Mouse (Mus musculus) embryonic facial prominence, embryonic 11.5 days (tissue): ENCODE data around the gene Myocd. TPM values are rescaled to one million over a fixed set of nuclear protein-coding genes. Genes with fewer than 3 reads are reported as not detected.

Experiments used
- ATAC-seq: fragments of 200-750 bp; cut with Nextera tagmentation; replicated peaks from 2 replicates; pipeline ENCODE4 v1.8.0; 2017; ENCODE audit warnings: low read depth; ENCODE audit not compliant: insufficient number of reproducible peaks, low FRiP score, low TSS enrichment
- DNase-seq: peaks from one replicate; pipeline ENCODE4 v3.0.0-alpha.2; 2015; ENCODE audit warnings: low spot score
- H3K27ac ChIP-seq: fragments of 300-500 bp; sonication (generic); replicated peaks from 2 replicates; pipeline ENCODE4 v1.5.1; 2014; ENCODE audit warnings: mild to moderate bottlenecking, low read depth, low read length, control low read depth
- H3K27me3 ChIP-seq: fragments of 300-500 bp; sonication (generic); 2 replicates; pipeline ENCODE4 v1.6.1; 2014; ENCODE audit warnings: mild to moderate bottlenecking, low read length, moderate library complexity, mixed read lengths; ENCODE audit not compliant: control insufficient read depth, insufficient read depth
- H3K36me3 ChIP-seq: fragments of 300-500 bp; sonication (generic); replicated peaks from 2 replicates; pipeline ENCODE4 v1.6.1; 2014; ENCODE audit warnings: low read depth, mild to moderate bottlenecking, low read length, moderate library complexity, mixed read lengths; ENCODE audit not compliant: control insufficient read depth, insufficient read depth
- H3K4me1 ChIP-seq: fragments of 300-500 bp; sonication (generic); 2 replicates; pipeline ENCODE4 v1.6.1; 2014; ENCODE audit warnings: low read length, mixed read lengths; ENCODE audit not compliant: control insufficient read depth, insufficient read depth
- H3K4me2 ChIP-seq: fragments of 300-500 bp; sonication (generic); 2 replicates; pipeline ENCODE4 v1.6.1; 2014; ENCODE audit warnings: low read depth, mild to moderate bottlenecking, control low read depth, low read length, moderate library complexity
- H3K4me3 ChIP-seq: fragments of 300-500 bp; sonication (generic); 2 replicates; pipeline ENCODE4 v1.5.1; 2014; ENCODE audit warnings: low read depth, low read length, control low read depth
- H3K9ac ChIP-seq: fragments of 300-500 bp; sonication (generic); replicated peaks from 2 replicates; pipeline ENCODE4 v1.6.1; 2014; ENCODE audit warnings: mild to moderate bottlenecking, control low read depth, low read length
- H3K9me3 ChIP-seq: fragments of 300-500 bp; sonication (generic); replicated peaks from 2 replicates; pipeline ENCODE4 v1.6.1; 2016; ENCODE audit warnings: mild to moderate bottlenecking, low read length, inconsistent platforms, mixed read lengths; ENCODE audit not compliant: control insufficient read depth
- WGBS: fragments of 180-500 bp; shearing (Covaris S2); extraction: QIAGEN DNeasy Blood & Tissue Kit; methylation state at CpG from one replicate; pipeline ENCODE4 v1.1.7; 2014; 5-methylcytosine and 5-hydroxymethylcytosine counted together
- polyA plus RNA-seq: library from polyadenylated mRNA; unstranded; fragments of >200 nt; fragmentation: Nextera tagmentation; extraction: Ambion mirVana; gene quantifications from 2 replicates; pipeline ENCODE4 v1.2.1, GENCODE M21; 2014

Myocd gene
- 2.1 and 2.8 TPM in 2 replicates for polyA plus RNA-seq

DNA sequence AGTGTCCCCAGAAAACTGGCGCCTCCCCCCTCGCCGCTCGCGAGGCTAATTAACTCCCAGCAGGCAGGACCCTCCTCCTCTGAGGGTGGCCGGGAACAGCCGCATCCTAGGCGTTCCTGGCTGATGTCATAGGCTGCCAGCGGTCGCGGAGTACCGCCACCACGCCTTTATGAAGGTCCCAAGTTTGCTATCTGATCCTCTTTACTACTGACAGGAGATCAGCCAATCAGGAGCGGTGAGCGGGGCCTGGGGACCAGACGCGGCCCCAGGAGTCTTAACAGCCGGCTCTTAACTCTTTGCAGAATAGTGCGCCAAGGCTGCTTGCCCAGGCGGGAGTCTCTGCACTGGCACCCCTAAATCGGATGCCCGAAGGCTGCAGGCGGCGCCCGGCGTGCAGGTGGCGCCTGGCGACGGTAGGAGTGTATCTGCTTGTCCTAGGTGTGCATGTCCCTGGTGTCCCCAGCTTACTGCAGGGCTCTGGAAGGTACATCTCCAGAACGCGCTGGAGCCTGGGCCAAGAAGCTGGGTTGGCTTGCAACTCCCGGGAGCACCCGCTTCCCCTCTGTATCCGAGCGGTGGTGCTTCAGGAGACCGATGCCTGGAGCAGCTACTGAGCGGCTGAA, at the start of gene Myocd:
TSS of gene Myocd (minus strand) at position 139 of the 623 bp plus-strand sequence.
- peak within 1 kb of the TSS; percentile 43 for H3K9ac ChIP-seq
- peaks cover 4% of the 10 kb centered on the region; the same call in 1 of the 2 replicates for H3K27me3 ChIP-seq
- no peaks in the 10 kb centered on the region for H3K36me3 ChIP-seq
- no peak within 1 kb of the TSS for H3K27ac ChIP-seq
- DNase-seq (peak; percentile 75), ATAC-seq (peak; percentile 93)
- under 1% methylated on average over 37 of the region's 37 CpGs for WGBS
- no peaks in the 10 kb centered on the region for H3K9me3 ChIP-seq
- H3K4me3 ChIP-seq, result peak within 1 kb of the TSS; percentile 35
- peak within 1 kb of the TSS; percentile 95 for H3K4me2 ChIP-seq
- peaks cover 2% of the 10 kb centered on the region; the same call in 1 of the 2 replicates for H3K4me1 ChIP-seq

DNA sequence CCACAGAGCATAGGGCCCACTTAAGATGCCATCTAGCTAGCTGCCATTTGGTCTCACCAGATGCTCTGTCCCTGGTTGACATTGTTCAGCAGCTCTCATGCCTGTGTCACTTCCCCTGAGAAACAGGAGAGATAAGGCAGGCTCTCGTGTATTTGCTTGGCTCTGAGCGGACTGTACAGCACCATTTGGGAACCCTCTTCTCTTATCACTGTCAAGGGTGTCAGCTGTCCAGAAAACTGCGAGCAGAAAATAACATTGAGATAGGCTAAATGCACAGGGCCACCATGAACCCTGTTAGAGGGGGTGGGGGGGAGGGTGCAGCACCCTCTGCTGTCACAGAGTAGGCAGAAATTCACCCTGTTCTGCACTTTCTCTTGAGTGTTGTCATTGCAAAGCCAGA, 34.0 kb upstream of the Myocd start:
- ATAC-seq (no peak), DNase-seq (no peak)
- Histone ChIP-seq H3K9me3 (no peaks in the 10 kb centered on the region), H3K4me1 (no peaks in the 10 kb centered on the region), H3K4me2 (no peak overlapping the region), H3K4me3 (no peak overlapping the region), H3K36me3 (no peaks in the 10 kb centered on the region), H3K9ac (no peak overlapping the region), H3K27me3 (no peaks in the 10 kb centered on the region), H3K27ac (no peak overlapping the region)
- WGBS, result 75% methylated on average over 3 of the region's 3 CpGs

DNA sequence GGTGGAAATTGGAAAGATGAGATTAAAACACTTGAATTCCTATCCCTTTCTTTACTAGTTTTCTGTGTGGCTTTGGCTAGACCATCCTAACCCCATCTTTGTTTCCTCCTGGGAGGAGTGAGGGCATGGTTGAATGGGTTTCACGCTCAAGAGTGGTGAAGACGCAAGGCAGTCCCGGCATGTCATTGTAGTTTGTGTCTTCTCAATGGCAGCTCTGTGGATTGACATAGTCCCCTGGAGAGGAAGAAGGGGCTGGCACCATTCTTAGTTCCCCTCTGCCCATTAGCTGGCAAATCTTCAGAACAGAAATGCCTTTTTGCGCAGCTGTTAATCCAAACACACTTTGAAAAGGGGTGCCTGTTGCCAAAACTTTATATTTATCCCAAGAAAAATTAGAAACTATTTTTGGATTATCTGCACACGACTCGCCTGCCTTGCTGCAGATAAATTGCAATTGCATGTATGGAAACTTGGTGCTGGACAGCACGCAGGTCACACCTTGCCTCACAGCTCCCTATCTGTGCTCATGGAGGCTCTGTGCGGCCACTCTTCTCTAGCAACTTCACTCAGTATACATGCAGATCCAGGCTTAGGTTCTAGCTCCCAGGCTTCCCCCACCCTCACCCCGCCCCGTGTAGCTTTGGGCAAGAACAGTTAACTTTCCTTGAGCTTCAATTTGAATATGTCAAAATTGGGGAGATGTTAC, 24.5 kb upstream of the Myocd start:
- Histone ChIP-seq H3K27me3 (no peaks in the 10 kb centered on the region), H3K9ac (no peak overlapping the region), H3K4me1 (no peaks in the 10 kb centered on the region), H3K4me3 (no peak overlapping the region), H3K27ac (no peak overlapping the region), H3K4me2 (no peak overlapping the region), H3K36me3 (no peaks in the 10 kb centered on the region), H3K9me3 (no peaks in the 10 kb centered on the region)
- DNase-seq (no peak), ATAC-seq (no peak)
- WGBS, result 88% methylated on average over 10 of the region's 10 CpGs

DNA sequence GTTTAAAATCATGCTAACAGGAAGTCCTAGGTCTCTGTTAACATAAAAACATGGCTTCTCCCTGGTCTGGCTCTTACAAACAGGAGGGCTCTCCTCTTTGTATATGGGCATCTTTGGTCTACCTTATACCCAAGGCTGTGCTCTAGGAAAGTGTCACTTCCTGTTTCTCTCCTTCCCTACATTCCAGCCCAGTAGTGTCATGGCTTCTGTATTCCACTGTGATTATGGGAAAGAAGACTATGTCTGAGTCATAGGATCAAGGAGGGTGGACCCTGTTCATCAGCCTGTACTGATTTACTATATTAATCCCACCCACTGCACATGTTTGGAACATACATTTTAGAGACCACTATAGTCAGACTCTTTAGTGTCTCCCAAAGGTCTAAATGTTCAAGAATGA, 23.2 kb upstream of the Myocd start:
- no peak overlapping the region for H3K4me3 ChIP-seq
- H3K9me3 ChIP-seq, result no peaks in the 10 kb centered on the region
- no peak overlapping the region for H3K27ac ChIP-seq
- H3K27me3 ChIP-seq, result no peaks in the 10 kb centered on the region
- no peaks in the 10 kb centered on the region for H3K36me3 ChIP-seq
- H3K4me2 ChIP-seq, result no peak overlapping the region
- no peak overlapping the region for H3K9ac ChIP-seq
- no peaks in the 10 kb centered on the region for H3K4me1 ChIP-seq
- DNase-seq (no peak), ATAC-seq (no peak)

DNA sequence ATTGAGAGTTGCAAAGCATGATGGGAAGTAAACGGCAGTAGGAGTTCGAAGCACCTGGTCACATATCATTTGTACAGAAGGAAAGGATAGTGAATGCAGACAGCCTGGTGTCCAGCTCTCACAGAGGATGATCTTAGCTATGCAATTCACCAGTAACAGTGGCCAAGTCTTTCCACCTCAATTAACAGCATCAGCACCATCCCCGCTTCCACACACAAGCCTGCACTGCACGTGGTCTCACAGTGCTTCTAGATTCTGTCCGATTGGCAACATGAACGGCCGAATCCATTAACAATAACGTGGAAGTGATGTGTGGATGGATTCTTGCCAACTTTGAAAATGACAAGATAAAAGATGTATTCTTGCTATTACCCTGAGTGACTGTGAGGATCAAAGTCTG, 17.9 kb upstream of the Myocd start:
- 94% methylated on average over 8 of the region's 8 CpGs for WGBS
- no peaks in the 10 kb centered on the region for H3K36me3 ChIP-seq
- H3K4me2 ChIP-seq, result no peak overlapping the region
- H3K27me3 ChIP-seq, result no peaks in the 10 kb centered on the region
- no peak overlapping the region for H3K27ac ChIP-seq
- no peak overlapping the region for H3K9ac ChIP-seq
- H3K9me3 ChIP-seq, result no peaks in the 10 kb centered on the region
- H3K4me1 ChIP-seq, result no peaks in the 10 kb centered on the region
- no peak for DNase-seq
- no peak for ATAC-seq
- no peak overlapping the region for H3K4me3 ChIP-seq

DNA sequence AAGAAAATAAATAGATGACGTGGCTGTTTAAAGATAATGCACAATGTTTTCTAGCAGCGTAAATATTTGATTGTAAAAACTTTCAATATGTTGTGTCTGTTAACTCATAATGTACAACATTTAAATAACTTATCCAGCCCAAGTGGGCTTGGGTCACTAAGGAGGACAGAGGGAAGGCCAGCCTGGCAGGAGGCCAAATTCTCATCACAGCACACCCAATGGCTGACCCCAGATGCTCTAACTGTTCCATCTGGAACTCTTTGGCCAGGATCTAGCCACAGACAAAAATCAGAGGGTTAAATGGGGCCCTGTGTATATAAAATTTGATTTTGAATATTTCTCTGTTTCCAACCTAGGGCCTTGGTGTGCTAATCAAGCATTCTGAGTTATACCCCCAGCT, 16.4 kb upstream of the Myocd start:
- H3K27ac ChIP-seq, result no peak overlapping the region
- no peak overlapping the region for H3K9ac ChIP-seq
- ATAC-seq, result no peak
- no peaks in the 10 kb centered on the region for H3K4me1 ChIP-seq
- H3K36me3 ChIP-seq, result no peaks in the 10 kb centered on the region
- H3K4me2 ChIP-seq, result no peak overlapping the region
- DNase-seq, result no peak
- H3K4me3 ChIP-seq, result no peak overlapping the region
- 84% methylated on average over 2 of the region's 2 CpGs for WGBS
- no peaks in the 10 kb centered on the region for H3K27me3 ChIP-seq
- H3K9me3 ChIP-seq, result no peaks in the 10 kb centered on the region

DNA sequence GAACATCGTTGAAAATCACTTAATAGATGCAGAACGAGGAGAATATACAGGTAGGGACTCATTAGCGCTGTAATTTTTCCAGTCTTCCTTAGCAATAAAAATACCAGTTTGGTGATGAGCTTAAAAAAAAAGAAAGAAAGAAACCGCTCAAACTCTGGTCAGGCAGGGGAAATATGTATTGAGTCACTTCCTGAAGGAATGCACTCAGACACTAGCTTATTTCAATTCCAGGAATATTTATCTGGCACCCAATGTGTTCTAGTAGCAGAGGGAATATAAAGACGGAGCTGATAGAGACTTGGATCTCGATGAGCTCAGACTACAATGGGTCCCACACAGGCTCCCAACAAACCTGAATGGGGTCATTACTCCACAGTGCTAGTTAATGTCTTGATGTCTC, 5.7 kb upstream of the Myocd start:
- Histone ChIP-seq H3K4me2 (no peak overlapping the region), H3K4me1 (peaks cover 2% of the 10 kb centered on the region; the same call in 1 of the 2 replicates), H3K9me3 (no peaks in the 10 kb centered on the region), H3K4me3 (no peak overlapping the region), H3K36me3 (no peaks in the 10 kb centered on the region), H3K9ac (no peak overlapping the region), H3K27me3 (peaks cover 4% of the 10 kb centered on the region; the same call in 1 of the 2 replicates), H3K27ac (no peak overlapping the region)
- WGBS, result 86% methylated on average over 6 of the region's 6 CpGs
- DNase-seq, result no peak
- ATAC-seq, result no peak

DNA sequence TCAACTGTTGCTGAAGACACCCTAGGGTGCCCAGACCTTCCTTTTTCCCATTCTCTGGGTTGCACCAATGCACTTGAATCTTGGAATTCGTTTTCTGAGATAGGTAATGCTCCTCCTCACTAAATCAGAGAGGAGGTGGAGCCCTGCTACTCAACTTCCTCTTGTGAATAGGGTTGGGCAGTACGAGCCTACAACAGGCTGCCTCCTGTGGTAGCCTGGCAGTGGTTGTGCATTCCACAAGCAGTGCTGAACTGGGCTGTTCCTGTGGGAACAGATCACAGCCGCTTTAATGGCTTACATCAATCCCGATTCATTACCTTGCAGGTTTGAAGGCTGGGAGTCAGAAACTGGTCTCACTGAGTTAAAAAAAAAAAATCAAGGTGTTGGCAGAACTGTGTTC, 1.2 kb upstream of the Myocd start:
- Histone ChIP-seq H3K4me1 (peaks cover 2% of the 10 kb centered on the region; the same call in 1 of the 2 replicates), H3K36me3 (no peaks in the 10 kb centered on the region), H3K4me2 (no peak overlapping the region; the same call in 1 of the 2 replicates), H3K9me3 (no peaks in the 10 kb centered on the region), H3K9ac (no peak overlapping the region), H3K4me3 (no peak overlapping the region), H3K27me3 (peaks cover 4% of the 10 kb centered on the region; the same call in 1 of the 2 replicates), H3K27ac (no peak overlapping the region)
- ATAC-seq (no peak), DNase-seq (peak; percentile 13)
- WGBS, result 18% methylated on average over 4 of the region's 4 CpGs
